Mouse (Mus musculus) intestine, embryonic 15.5 days (tissue): ENCODE data around the gene Cbfa2t3. TPM values are rescaled to one million over a fixed set of nuclear protein-coding genes. Genes with fewer than 3 reads are reported as not detected.

Experiments used
- ATAC-seq: fragments of 200-750 bp; cut with Nextera tagmentation; 2 replicates; pipeline ENCODE4 v1.8.0; 2017; ENCODE audit warnings: moderate TSS enrichment, moderate library complexity
- H3K27ac ChIP-seq: fragments of 300-500 bp; sonication (generic); 2 replicates; pipeline ENCODE4 v1.5.1; 2015; ENCODE audit warnings: mild to moderate bottlenecking, inconsistent platforms
- H3K27me3 ChIP-seq: fragments of 300-500 bp; sonication (generic); replicated peaks from 2 replicates; pipeline ENCODE4 v1.6.1; 2015; ENCODE audit warnings: inconsistent platforms
- H3K36me3 ChIP-seq: fragments of 300-500 bp; sonication (generic); 2 replicates; pipeline ENCODE4 v1.6.1; 2015; ENCODE audit warnings: inconsistent platforms
- H3K4me1 ChIP-seq: fragments of 300-500 bp; sonication (generic); replicated peaks from 2 replicates; pipeline ENCODE4 v1.6.1; 2015; ENCODE audit warnings: inconsistent platforms
- H3K4me2 ChIP-seq: fragments of 300-500 bp; sonication (generic); replicated peaks from 2 replicates; pipeline ENCODE4 v1.6.1; 2015; ENCODE audit warnings: mild to moderate bottlenecking, inconsistent platforms
- H3K4me3 ChIP-seq: fragments of 300-500 bp; sonication (generic); replicated peaks from 2 replicates; pipeline ENCODE4 v1.5.1; 2015; ENCODE audit warnings: inconsistent platforms
- H3K9ac ChIP-seq: fragments of 300-500 bp; sonication (generic); 2 replicates; pipeline ENCODE4 v1.6.1; 2015; ENCODE audit warnings: inconsistent platforms
- H3K9me3 ChIP-seq: fragments of 300-500 bp; sonication (generic); 2 replicates; pipeline ENCODE4 v1.6.1; 2016; ENCODE audit warnings: inconsistent platforms
- WGBS: fragments of 180-500 bp; shearing (Covaris S2); methylation state at CpG from one replicate; pipeline ENCODE4 v1.1.7; 2015; 5-methylcytosine and 5-hydroxymethylcytosine counted together
- polyA plus RNA-seq: library from polyadenylated mRNA; unstranded; fragments of >200 nt; fragmentation: Nextera tagmentation; extraction: Ambion mirVana; gene quantifications from 2 replicates; pipeline ENCODE4 v1.2.1, GENCODE M21; 2015

Gene Cbfa2t3
- polyA plus RNA-seq, 1 experiment from 2014 or later = 4.6 TPM

- no peak overlapping the region for H3K4me2 ChIP-seq
- H3K27me3 ChIP-seq = no peaks in the 10 kb centered on the region
- WGBS = 54% methylated on average over 13 of the region's 13 CpGs
- H3K4me1 ChIP-seq = peaks cover under 1% of the 10 kb centered on the region; the same call in 1 of the 2 replicates
- H3K9ac ChIP-seq = no peak overlapping the region
- H3K27ac ChIP-seq = no peak overlapping the region
- H3K4me3 ChIP-seq = no peak overlapping the region
- no peak for ATAC-seq
- H3K9me3 ChIP-seq = no peaks in the 10 kb centered on the region
- H3K36me3 ChIP-seq = no peaks in the 10 kb centered on the region
Observed at GRCm38 (mm10) chr8:122700628-122701027, 1.7 kb upstream of the Cbfa2t3 start.

- Histone ChIP-seq H3K4me2 (peak overlapping the region; percentile 14; the same call in 1 of the 2 replicates), H3K9ac (no peak overlapping the region)
- WGBS = 55% methylated on average over 5 of the region's 5 CpGs
Observed at GRCm38 (mm10) chr8:122698254-122698768, 598 bp downstream of the Cbfa2t3 start.

GRCm38 (mm10) chr8:122697586-122697985, 1.3 kb downstream of the Cbfa2t3 start:
- Histone ChIP-seq H3K27ac (no peak overlapping the region), H3K4me2 (0 out of 2 replicates have a peak overlapping the region, but pooled peaks have one; percentile 5), H3K4me3 (no peak overlapping the region), H3K9ac (no peak overlapping the region), H3K9me3 (no peaks in the 10 kb centered on the region), H3K27me3 (no peaks in the 10 kb centered on the region), H3K36me3 (no peaks in the 10 kb centered on the region), H3K4me1 (no peaks in the 10 kb centered on the region)
- no peak for ATAC-seq
- 74% methylated on average over 6 of the region's 6 CpGs for WGBS

More at GRCm38 (mm10) chr8:122698254-122698768, 598 bp downstream of the Cbfa2t3 start:
- no peaks in the 10 kb centered on the region for H3K9me3 ChIP-seq
- no peak overlapping the region for H3K27ac ChIP-seq
- peak overlapping the region; percentile 9; the same call in 1 of the 2 replicates for H3K4me3 ChIP-seq
- ATAC-seq = 0 out of 2 replicates have a peak, but pooled peaks have one; percentile 22
- no peaks in the 10 kb centered on the region for H3K27me3 ChIP-seq
- H3K4me1 ChIP-seq = no peaks in the 10 kb centered on the region
- no peaks in the 10 kb centered on the region for H3K36me3 ChIP-seq

GRCm38 (mm10) chr8:122697181-122697581, 1.7 kb downstream of the Cbfa2t3 start:
- ATAC-seq = no peak
- Histone ChIP-seq H3K9me3 (no peaks in the 10 kb centered on the region), H3K36me3 (no peaks in the 10 kb centered on the region), H3K9ac (no peak overlapping the region), H3K27ac (no peak overlapping the region), H3K4me3 (no peak overlapping the region), H3K27me3 (no peaks in the 10 kb centered on the region), H3K4me2 (no peak overlapping the region), H3K4me1 (no peaks in the 10 kb centered on the region)
- WGBS = 71% methylated on average over 3 of the region's 3 CpGs

- no peak for ATAC-seq
- H3K9ac ChIP-seq = no peak overlapping the region
- H3K27me3 ChIP-seq = no peaks in the 10 kb centered on the region
- WGBS = 57% methylated on average over 7 of the region's 7 CpGs
- no peaks in the 10 kb centered on the region for H3K4me1 ChIP-seq
- no peak overlapping the region for H3K27ac ChIP-seq
- H3K9me3 ChIP-seq = no peaks in the 10 kb centered on the region
- no peak overlapping the region for H3K4me3 ChIP-seq
- H3K36me3 ChIP-seq = no peaks in the 10 kb centered on the region
- H3K4me2 ChIP-seq = no peak overlapping the region
Observed at GRCm38 (mm10) chr8:122695438-122696042, 3.4 kb downstream of the Cbfa2t3 start.

- H3K4me3 ChIP-seq = no peak overlapping the region
- ATAC-seq = no peak
- H3K4me2 ChIP-seq = no peak overlapping the region
- H3K36me3 ChIP-seq = no peaks in the 10 kb centered on the region
- no peak overlapping the region for H3K9ac ChIP-seq
- H3K27ac ChIP-seq = no peak overlapping the region
- no peaks in the 10 kb centered on the region for H3K4me1 ChIP-seq
- H3K9me3 ChIP-seq = no peaks in the 10 kb centered on the region
- 63% methylated on average over 8 of the region's 8 CpGs for WGBS
- 0 out of 2 replicates have a peak, but pooled peaks cover 6% of the 10 kb centered on the region for H3K27me3 ChIP-seq
Observed at GRCm38 (mm10) chr8:122692152-122692551, 6.8 kb downstream of the Cbfa2t3 start.

- Histone ChIP-seq H3K27me3 (0 out of 2 replicates have a peak, but pooled peaks cover 11% of the 10 kb centered on the region), H3K4me1 (no peaks in the 10 kb centered on the region), H3K4me3 (no peak overlapping the region), H3K4me2 (no peak overlapping the region), H3K36me3 (no peaks in the 10 kb centered on the region), H3K9me3 (no peaks in the 10 kb centered on the region), H3K9ac (no peak overlapping the region), H3K27ac (no peak overlapping the region)
- WGBS = 84% methylated on average over 6 of the region's 6 CpGs
- no peak for ATAC-seq
Observed at GRCm38 (mm10) chr8:122691018-122691417, 7.9 kb downstream of the Cbfa2t3 start.

GRCm38 (mm10) chr8:122689315-122689714, 9.6 kb downstream of the Cbfa2t3 start:
- WGBS = 78% methylated on average over 1 of the region's 1 CpGs
- no peak for ATAC-seq
- no peaks in the 10 kb centered on the region for H3K4me1 ChIP-seq
- H3K9ac ChIP-seq = no peak overlapping the region
- H3K27ac ChIP-seq = no peak overlapping the region
- H3K9me3 ChIP-seq = no peaks in the 10 kb centered on the region
- no peak overlapping the region for H3K4me2 ChIP-seq
- H3K36me3 ChIP-seq = no peaks in the 10 kb centered on the region
- H3K4me3 ChIP-seq = no peak overlapping the region
- peaks cover 18% of the 10 kb centered on the region; the same call in 1 of the 2 replicates for H3K27me3 ChIP-seq

- peak; percentile 61; the same call in 1 of the 2 replicates for ATAC-seq
- Histone ChIP-seq H3K36me3 (no peaks in the 10 kb centered on the region), H3K4me2 (no peak overlapping the region), H3K4me1 (no peaks in the 10 kb centered on the region), H3K9ac (no peak overlapping the region), H3K27ac (no peak overlapping the region), H3K9me3 (no peaks in the 10 kb centered on the region), H3K4me3 (no peak overlapping the region), H3K27me3 (peaks cover 20% of the 10 kb centered on the region; the same call in 1 of the 2 replicates)
- 56% methylated on average over 9 of the region's 9 CpGs for WGBS
Observed at GRCm38 (mm10) chr8:122686879-122687278, 12.0 kb downstream of the Cbfa2t3 start.

- Histone ChIP-seq H3K4me1 (no peaks in the 10 kb centered on the region), H3K4me2 (no peak overlapping the region), H3K9ac (no peak overlapping the region), H3K27me3 (peaks cover 32% of the 10 kb centered on the region), H3K9me3 (no peaks in the 10 kb centered on the region), H3K36me3 (no peaks in the 10 kb centered on the region), H3K4me3 (no peak overlapping the region), H3K27ac (no peak overlapping the region)
- 45% methylated on average over 19 of the region's 19 CpGs for WGBS
- ATAC-seq = peak; percentile 39; the same call in 1 of the 2 replicates
Observed at GRCm38 (mm10) chr8:122685097-122685861, 13.6 kb downstream of the Cbfa2t3 start.

- 83% methylated on average over 11 of the region's 11 CpGs for WGBS
- no peak for ATAC-seq
- Histone ChIP-seq H3K4me2 (no peak overlapping the region), H3K27ac (no peak overlapping the region), H3K36me3 (no peaks in the 10 kb centered on the region), H3K9me3 (no peaks in the 10 kb centered on the region), H3K4me1 (peaks cover 6% of the 10 kb centered on the region), H3K4me3 (no peak overlapping the region), H3K9ac (no peak overlapping the region), H3K27me3 (peaks cover 53% of the 10 kb centered on the region)
Observed at GRCm38 (mm10) chr8:122682820-122683219, 16.1 kb downstream of the Cbfa2t3 start.

GRCm38 (mm10) chr8:122680171-122680570, 18.7 kb downstream of the Cbfa2t3 start:
- H3K4me2 ChIP-seq = no peak overlapping the region
- no peak for ATAC-seq
- H3K36me3 ChIP-seq = no peaks in the 10 kb centered on the region
- H3K9me3 ChIP-seq = no peaks in the 10 kb centered on the region
- no peak overlapping the region for H3K9ac ChIP-seq
- no peak overlapping the region for H3K27ac ChIP-seq
- peaks cover 61% of the 10 kb centered on the region for H3K27me3 ChIP-seq
- H3K4me1 ChIP-seq = peaks cover 16% of the 10 kb centered on the region
- no peak overlapping the region for H3K4me3 ChIP-seq
- 35% methylated on average over 7 of the region's 7 CpGs for WGBS
